Mouse (Mus musculus) lung, postnatal 0 days (tissue): ENCODE data around the gene Pxmp4.

Source experiments
- CTCF ChIP-seq: IDR thresholded peaks from 2 replicates; pipeline ENCODE4 v1.5.1; 2016; ENCODE audit warnings: antibody characterized with exemption, mild to moderate bottlenecking
- EP300 ChIP-seq: IDR thresholded peaks from 2 replicates; pipeline ENCODE4 v1.6.1; 2016; ENCODE audit warnings: antibody characterized with exemption, mild to moderate bottlenecking, control low read depth

- TF ChIP-seq CTCF (no peak), EP300 (no peak)
Measured at GRCm38 (mm10) chr2:154569071-154569748, 34.3 kb downstream of the Pxmp4 start.
